Mouse (Mus musculus) left cerebral cortex, postnatal 4 days (tissue): ENCODE results near the gene Jsrp1. TPM values are rescaled to one million over a fixed set of nuclear protein-coding genes. Genes with fewer than 3 reads are reported as not detected.
A peak's percentile ranks its signal among the peaks of the same experiment; 100 is the strongest.

Experiments
- DNase-seq: peaks from one replicate; pipeline ENCODE4 v3.0.0-alpha.2; 2022
- intact Hi-C: fragments of 180-260 bp; cut with DNase I; formaldehyde crosslinking; loops from one replicate; pipeline ENCODE4 v1.15.1; 2025
- total RNA-seq, 2 experiments: library from RNA; stranded (reverse); gene quantifications; 2 replicates each; pipeline ENCODE4 v1.2.3; 2021

Gene Jsrp1
- total RNA-seq, 2 experiments from 2014 or later, result 0.54 to 0.64 TPM

- intact Hi-C loops, result no loop called here
- no peak for DNase-seq
These were observed 1.5 kb upstream of the Jsrp1 start for GRCm38 (mm10) chr10:80814800-80815199.

GRCm38 (mm10) chr10:80812391-80813041 is 782 bp downstream of the Jsrp1 start:
- intact Hi-C loops, result no loop called here
- DNase-seq, result no peak

- intact Hi-C loops, result no loop called here
- no peak for DNase-seq
These were observed 3.2 kb downstream of the Jsrp1 start for GRCm38 (mm10) chr10:80810084-80810483.

- intact Hi-C loops, result no loop called here
- DNase-seq, result no peak
These were observed 4.2 kb downstream of the Jsrp1 start for GRCm38 (mm10) chr10:80808985-80809632.

GRCm38 (mm10) chr10:80808099-80808984 is 5.0 kb downstream of the Jsrp1 start:
- no peak for DNase-seq
- intact Hi-C loops, result no loop called here

GRCm38 (mm10) chr10:80807057-80807627 is 6.2 kb downstream of the Jsrp1 start:
- peak; percentile 80 for DNase-seq
- intact Hi-C loops, result no loop called here

GRCm38 (mm10) chr10:80806341-80807056 is 6.8 kb downstream of the Jsrp1 start:
- no peak for DNase-seq
- intact Hi-C loops, result no loop called here

- DNase-seq, result peak; percentile 85
- intact Hi-C loops, result no loop called here
These were observed 7.4 kb downstream of the Jsrp1 start for GRCm38 (mm10) chr10:80805925-80806324.

- intact Hi-C loops, result no loop called here
- no peak for DNase-seq
These were observed 8.0 kb downstream of the Jsrp1 start for GRCm38 (mm10) chr10:80805322-80805721.

GRCm38 (mm10) chr10:80804916-80805315 is 8.4 kb downstream of the Jsrp1 start, which contains the start of gene Amh:
Amh (plus strand) TSS chr10:80805243.
- DNase-seq, result no peak
- intact Hi-C loops, result no loop called here

GRCm38 (mm10) chr10:80804340-80804739 is 9.0 kb downstream of the Jsrp1 start:
- no peak for DNase-seq
- intact Hi-C loops, result no loop called here

- intact Hi-C loops, result no loop called here
- DNase-seq, result no peak
These were observed 10.3 kb downstream of the Jsrp1 start for GRCm38 (mm10) chr10:80802996-80803395.

GRCm38 (mm10) chr10:80802204-80802912 is 10.9 kb downstream of the Jsrp1 start:
- intact Hi-C loops, result no loop called here
- DNase-seq, result no peak

- intact Hi-C loops, result no loop called here
- DNase-seq, result no peak
These were observed 14.2 kb downstream of the Jsrp1 start for GRCm38 (mm10) chr10:80799070-80799566.

GRCm38 (mm10) chr10:80798150-80799006 is 14.9 kb downstream of the Jsrp1 start, which contains the start of the genes Sf3a2 and Plekhj1:
Sf3a2 (plus strand) TSS chr10:80798198.
Plekhj1 (minus strand) TSS chr10:80798626.
- DNase-seq, result peak; percentile 96
- intact Hi-C loops, result no loop called here

GRCm38 (mm10) chr10:80797186-80798149 is 15.8 kb downstream of the Jsrp1 start:
- DNase-seq, result peak; percentile 82
- intact Hi-C loops, result no loop called here

GRCm38 (mm10) chr10:80796307-80796848 is 16.9 kb downstream of the Jsrp1 start:
- intact Hi-C loops, result no loop called here

More at GRCm38 (mm10) chr10:80796307-80796848, 16.9 kb downstream of the Jsrp1 start:
- no peak for DNase-seq
